Mouse (Mus musculus): Measurements from ENCODE around the gene Tmem256.

GRCm38 (mm10) chr11:69849128-69849527 lies 10.8 kb downstream of the Tmem256 start:
- no peak for TF ChIP-seq EP300 (IDR thresholded peaks at IDR 0.05; ENCODE audit: low read depth)
- TF ChIP-seq CTCF (IDR thresholded peaks at IDR 0.05; ENCODE audit: low read depth) = no peak

Data from liver, embryonic 14.5 days (tissue).